Mouse (Mus musculus) kidney, embryonic 14.5 days (tissue): ENCODE results near the gene Col24a1. TPM values are rescaled to one million over a fixed set of nuclear protein-coding genes. Genes with fewer than 3 reads are reported as not detected.

Source experiments
- ATAC-seq: fragments of 200-750 bp; cut with Nextera tagmentation; 2 replicates; pipeline ENCODE4 v1.8.0; 2017; ENCODE audit warnings: moderate number of reproducible peaks, mild to moderate bottlenecking, moderate TSS enrichment, moderate library complexity; ENCODE audit not compliant: low FRiP score, low TSS enrichment
- H3K27ac ChIP-seq: fragments of 300-500 bp; sonication (generic); 2 replicates; pipeline ENCODE4 v1.5.1; 2014; ENCODE audit warnings: low read depth, mild to moderate bottlenecking, low read length, moderate library complexity, mixed read lengths
- H3K27me3 ChIP-seq: fragments of 300-500 bp; sonication (generic); 2 replicates; pipeline ENCODE4 v1.6.1; 2014; ENCODE audit warnings: mild to moderate bottlenecking, low read length; ENCODE audit not compliant: control insufficient read depth, insufficient read depth
- H3K36me3 ChIP-seq: fragments of 300-500 bp; sonication (generic); 2 replicates; pipeline ENCODE4 v1.6.1; 2014; ENCODE audit warnings: low read length, mixed read lengths; ENCODE audit not compliant: control insufficient read depth, insufficient read depth
- H3K4me1 ChIP-seq: fragments of 300-500 bp; sonication (generic); 2 replicates; pipeline ENCODE4 v1.6.1; 2014; ENCODE audit warnings: low read length, mixed read lengths; ENCODE audit not compliant: control insufficient read depth, insufficient read depth
- H3K4me2 ChIP-seq: fragments of 300-500 bp; sonication (generic); replicated peaks from 2 replicates; pipeline ENCODE4 v1.6.1; 2014; ENCODE audit warnings: low read depth, mild to moderate bottlenecking, low read length
- H3K4me3 ChIP-seq: fragments of 300-500 bp; sonication (generic); 2 replicates; pipeline ENCODE4 v1.5.1; 2014; ENCODE audit warnings: mild to moderate bottlenecking, low read length
- H3K9ac ChIP-seq: fragments of 300-500 bp; sonication (generic); 2 replicates; pipeline ENCODE4 v1.6.1; 2014; ENCODE audit warnings: low read depth, mild to moderate bottlenecking, low read length, moderate library complexity
- H3K9me3 ChIP-seq: fragments of 300-500 bp; sonication (generic); 2 replicates; pipeline ENCODE4 v1.6.1; 2016; ENCODE audit warnings: low read length; ENCODE audit not compliant: control insufficient read depth
- WGBS: fragments of 180-500 bp; shearing (Covaris S2); extraction: QIAGEN DNeasy Blood & Tissue Kit; methylation state at CpG from one replicate; pipeline ENCODE4 v1.1.7; 2014; 5-methylcytosine and 5-hydroxymethylcytosine counted together
- polyA plus RNA-seq: library from polyadenylated mRNA; unstranded; fragments of >200 nt; fragmentation: Nextera tagmentation; extraction: Ambion mirVana; gene quantifications from 2 replicates; pipeline ENCODE4 v1.2.1, GENCODE M21; 2014

Gene Col24a1
- polyA plus RNA-seq, 1 experiment from 2014 or later, result 2.1 TPM

DNA sequence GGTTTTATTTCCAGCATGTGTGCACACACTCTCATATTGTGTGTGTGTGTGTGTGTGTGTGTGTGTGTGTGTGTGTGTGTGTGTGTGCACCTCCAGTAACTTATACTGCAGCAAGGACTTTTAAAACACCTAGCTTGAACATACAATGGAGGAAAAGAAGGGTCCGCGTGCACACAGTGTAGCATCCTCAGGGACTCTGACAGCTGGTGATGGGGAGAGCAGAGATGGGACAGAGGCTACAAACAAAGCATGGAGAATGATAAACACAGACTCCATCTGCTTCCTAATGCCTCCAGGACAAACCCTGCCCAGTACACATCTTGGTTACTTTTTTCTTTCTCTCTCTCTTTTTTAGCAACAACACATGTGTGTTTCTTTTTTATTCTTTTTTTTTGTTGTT is 171.5 kb downstream of the Col24a1 start:
- no peak overlapping the region for H3K4me2 ChIP-seq
- H3K27ac ChIP-seq, result no peak overlapping the region

DNA sequence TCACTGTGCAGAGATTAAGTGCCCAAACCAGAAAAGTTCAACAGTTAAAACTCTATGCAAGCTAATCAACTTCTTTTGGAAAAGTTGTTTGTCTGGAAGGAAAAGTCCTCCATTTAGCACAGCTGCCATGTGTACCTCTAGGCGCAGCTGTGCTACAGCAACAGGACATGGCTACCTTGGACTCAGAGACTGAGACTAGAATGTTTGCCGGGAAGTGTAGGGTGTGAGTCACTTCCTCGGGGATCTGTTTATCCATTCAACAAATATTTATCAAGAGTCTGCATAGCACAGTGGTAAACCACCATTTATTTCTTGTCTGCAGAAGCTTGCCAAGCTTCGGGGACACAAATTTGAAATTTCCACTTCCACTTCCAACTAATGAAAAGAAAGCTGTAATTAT is 178.8 kb downstream of the Col24a1 start:
- ATAC-seq, result no peak
- no peak overlapping the region for H3K9ac ChIP-seq
- no peak overlapping the region for H3K4me3 ChIP-seq
- no peaks in the 10 kb centered on the region for H3K9me3 ChIP-seq
- H3K4me1 ChIP-seq, result no peaks in the 10 kb centered on the region
- WGBS, result 73% methylated on average over 4 of the region's 4 CpGs
- H3K36me3 ChIP-seq, result no peaks in the 10 kb centered on the region
- no peaks in the 10 kb centered on the region for H3K27me3 ChIP-seq
- no peak overlapping the region for H3K27ac ChIP-seq
- H3K4me2 ChIP-seq, result no peak overlapping the region

More for the DNA sequence above, 171.5 kb downstream of the Col24a1 start:
- no peak for ATAC-seq
- no peak overlapping the region for H3K9ac ChIP-seq
- H3K9me3 ChIP-seq, result no peaks in the 10 kb centered on the region
- no peak overlapping the region for H3K4me3 ChIP-seq
- no peaks in the 10 kb centered on the region for H3K4me1 ChIP-seq
- no peaks in the 10 kb centered on the region for H3K36me3 ChIP-seq
- H3K27me3 ChIP-seq, result no peaks in the 10 kb centered on the region
- WGBS, result 92% methylated on average over 2 of the region's 2 CpGs

DNA sequence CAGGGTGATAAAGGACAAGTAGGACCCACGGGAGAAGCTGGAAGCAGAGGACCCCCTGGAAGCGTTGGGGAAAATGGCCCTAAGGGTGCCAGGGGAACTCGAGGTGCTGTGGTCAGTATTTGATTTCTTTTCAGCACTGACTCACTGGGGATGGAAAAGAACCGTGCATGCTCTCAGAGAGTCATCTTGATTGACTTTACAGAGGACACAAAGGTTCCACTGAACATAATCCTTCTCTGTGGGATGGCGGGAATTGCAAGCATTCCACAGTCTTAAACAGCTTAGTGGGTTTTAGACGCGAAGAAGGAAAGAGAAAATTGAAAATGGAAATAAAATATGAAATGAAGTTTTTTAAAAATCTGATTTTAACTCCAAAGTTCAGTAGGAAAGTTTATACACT is 181.9 kb downstream of the Col24a1 start:
- no peaks in the 10 kb centered on the region for H3K27me3 ChIP-seq
- H3K36me3 ChIP-seq, result no peaks in the 10 kb centered on the region
- WGBS, result 73% methylated on average over 7 of the region's 7 CpGs
- H3K9me3 ChIP-seq, result no peaks in the 10 kb centered on the region
- no peak overlapping the region for H3K27ac ChIP-seq
- H3K4me2 ChIP-seq, result no peak overlapping the region
- no peak overlapping the region for H3K9ac ChIP-seq
- H3K4me1 ChIP-seq, result no peaks in the 10 kb centered on the region
- ATAC-seq, result no peak
- H3K4me3 ChIP-seq, result no peak overlapping the region

DNA sequence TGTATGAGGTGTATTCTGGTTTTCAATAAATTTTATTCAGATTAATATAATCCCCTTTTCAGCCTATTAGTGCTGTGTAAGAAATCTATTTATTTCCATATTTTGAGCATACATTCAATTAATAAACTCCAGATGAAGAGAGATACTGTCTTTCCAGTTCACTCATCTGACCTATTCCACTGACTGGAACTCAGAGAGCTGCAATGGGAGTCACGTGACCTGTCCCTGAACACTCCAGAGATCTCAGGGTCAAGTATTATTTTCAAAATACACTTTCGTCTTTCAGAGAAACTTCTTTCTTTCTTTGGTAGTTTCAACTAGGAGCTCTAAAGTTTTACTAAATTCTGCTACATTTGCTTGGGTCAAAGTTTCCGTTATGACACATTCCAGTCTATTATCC is 184.4 kb downstream of the Col24a1 start:
- no peak overlapping the region for H3K9ac ChIP-seq
- H3K9me3 ChIP-seq, result no peaks in the 10 kb centered on the region
- 81% methylated on average over 3 of the region's 3 CpGs for WGBS
- ATAC-seq, result no peak
- H3K4me3 ChIP-seq, result no peak overlapping the region
- no peaks in the 10 kb centered on the region for H3K36me3 ChIP-seq
- no peaks in the 10 kb centered on the region for H3K27me3 ChIP-seq
- H3K4me1 ChIP-seq, result no peaks in the 10 kb centered on the region
- no peak overlapping the region for H3K27ac ChIP-seq
- H3K4me2 ChIP-seq, result no peak overlapping the region

DNA sequence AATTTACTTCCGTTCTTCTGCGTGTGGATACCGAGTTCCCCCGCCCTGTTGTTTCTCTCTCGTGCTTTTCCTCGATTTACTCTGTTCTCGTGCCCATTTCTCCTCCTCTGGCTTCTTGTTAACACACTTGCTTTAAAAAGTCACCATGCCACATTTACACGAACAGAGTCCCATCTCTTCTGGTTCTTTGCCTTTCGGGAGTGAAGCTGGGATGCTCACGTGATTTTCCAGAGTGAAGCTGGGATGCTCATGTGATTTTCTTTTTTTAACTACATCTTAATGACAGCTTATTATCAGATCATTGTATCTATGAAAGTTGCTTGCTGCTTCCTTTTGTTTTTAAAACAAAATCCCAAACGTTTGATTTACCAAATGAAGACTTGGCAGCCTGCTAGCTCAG is 184.8 kb downstream of the Col24a1 start:
- Histone ChIP-seq H3K4me2 (no peak overlapping the region), H3K27me3 (no peaks in the 10 kb centered on the region), H3K4me3 (no peak overlapping the region), H3K9ac (no peak overlapping the region), H3K4me1 (no peaks in the 10 kb centered on the region), H3K9me3 (no peaks in the 10 kb centered on the region), H3K36me3 (no peaks in the 10 kb centered on the region), H3K27ac (no peak overlapping the region)
- no peak for ATAC-seq
- 78% methylated on average over 11 of the region's 11 CpGs for WGBS

DNA sequence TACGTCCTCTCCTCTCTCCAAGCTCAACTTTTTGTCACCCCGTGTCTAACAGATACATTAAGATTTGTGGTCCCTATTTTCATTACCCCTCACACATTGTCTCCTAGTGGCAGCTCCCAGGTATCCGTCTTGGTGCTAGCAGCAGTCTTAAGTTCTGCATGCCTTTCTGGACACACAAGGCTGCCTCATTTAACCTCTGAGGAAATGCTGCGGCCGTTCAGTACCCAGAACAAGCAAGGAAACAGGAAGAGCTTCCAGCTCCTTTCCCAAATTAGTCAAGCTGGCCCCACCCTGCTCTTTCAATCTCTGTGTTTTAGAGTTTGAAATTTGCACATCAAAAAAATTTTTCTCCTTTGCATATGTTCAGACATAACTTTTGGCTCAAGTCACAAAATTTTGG is 186.2 kb downstream of the Col24a1 start:
- WGBS, result 36% methylated on average over 5 of the region's 5 CpGs
- H3K4me3 ChIP-seq, result no peak overlapping the region
- no peak for ATAC-seq

DNA sequence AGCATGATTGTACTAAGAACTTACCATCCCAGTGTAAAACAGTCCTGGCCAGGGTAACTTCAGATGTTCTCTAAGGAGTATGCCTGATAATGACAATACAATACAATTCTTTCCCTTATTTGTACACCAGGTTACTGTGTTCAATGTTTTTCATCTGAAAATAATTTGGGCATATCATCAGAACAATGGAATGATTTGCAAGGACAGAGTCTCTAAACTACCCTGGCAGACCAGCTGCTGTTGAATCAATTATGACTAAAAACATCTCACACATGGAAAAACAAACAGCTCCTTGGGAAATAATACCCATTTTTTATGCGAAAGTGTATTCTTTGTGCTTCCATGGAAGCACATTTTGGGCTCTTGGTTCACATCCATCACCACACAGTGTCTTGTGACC is 198.0 kb downstream of the Col24a1 start:
- Histone ChIP-seq H3K27ac (no peak overlapping the region), H3K36me3 (no peaks in the 10 kb centered on the region), H3K4me1 (no peaks in the 10 kb centered on the region), H3K9ac (no peak overlapping the region), H3K4me2 (no peak overlapping the region), H3K9me3 (no peaks in the 10 kb centered on the region), H3K27me3 (no peaks in the 10 kb centered on the region), H3K4me3 (no peak overlapping the region)
- ATAC-seq, result no peak
- WGBS, result 79% methylated on average over 1 of the region's 1 CpGs

More for the DNA sequence above, 186.2 kb downstream of the Col24a1 start:
- H3K4me1 ChIP-seq, result no peaks in the 10 kb centered on the region
- no peaks in the 10 kb centered on the region for H3K9me3 ChIP-seq
- no peak overlapping the region for H3K27ac ChIP-seq
- no peaks in the 10 kb centered on the region for H3K27me3 ChIP-seq
- H3K9ac ChIP-seq, result no peak overlapping the region
- H3K4me2 ChIP-seq, result no peak overlapping the region
- H3K36me3 ChIP-seq, result no peaks in the 10 kb centered on the region

DNA sequence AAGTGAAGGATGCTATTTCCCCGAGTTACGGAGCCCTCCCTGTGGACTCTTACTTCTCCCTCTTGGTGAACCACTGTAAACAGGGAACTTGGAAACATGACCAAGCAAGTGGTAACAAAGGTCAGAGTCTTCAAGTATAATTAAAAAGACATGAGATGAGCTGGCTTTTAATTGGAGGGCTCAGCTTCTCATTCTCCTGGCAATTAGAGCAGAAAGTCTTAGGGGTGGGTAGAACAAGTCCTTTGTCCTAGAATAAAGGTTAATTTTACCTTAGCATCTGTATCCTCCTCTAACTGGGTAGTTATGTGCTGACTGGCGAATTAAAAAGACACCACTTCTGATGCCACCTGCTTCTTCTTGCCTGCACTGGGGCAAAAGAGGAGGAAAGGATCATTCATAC is 199.1 kb downstream of the Col24a1 start:
- ATAC-seq, result no peak
- WGBS, result 72% methylated on average over 3 of the region's 3 CpGs
- Histone ChIP-seq H3K4me1 (no peaks in the 10 kb centered on the region), H3K4me3 (no peak overlapping the region), H3K27me3 (no peaks in the 10 kb centered on the region), H3K4me2 (no peak overlapping the region), H3K36me3 (no peaks in the 10 kb centered on the region), H3K9me3 (no peaks in the 10 kb centered on the region), H3K27ac (no peak overlapping the region), H3K9ac (no peak overlapping the region)

DNA sequence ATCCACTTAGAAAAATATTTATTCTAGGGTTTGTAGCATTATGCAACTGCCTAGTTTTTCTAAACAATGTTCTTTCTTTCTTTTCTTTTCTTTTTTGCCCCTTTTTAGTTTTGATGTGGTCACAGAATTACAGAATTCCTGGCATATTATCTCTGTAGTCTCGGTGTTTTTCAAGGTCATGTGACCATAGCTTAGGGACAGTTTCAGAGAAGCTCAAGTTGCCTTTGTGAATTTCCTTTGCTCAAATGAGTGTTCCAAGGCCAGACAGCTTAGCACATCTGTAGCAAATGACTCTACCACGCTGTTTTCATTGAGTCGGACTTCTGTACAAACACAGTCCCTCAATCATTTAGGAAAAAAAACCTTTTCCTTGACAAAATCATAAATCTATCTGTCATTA is 205.9 kb downstream of the Col24a1 start:
- H3K36me3 ChIP-seq, result no peaks in the 10 kb centered on the region
- no peaks in the 10 kb centered on the region for H3K9me3 ChIP-seq
- H3K27ac ChIP-seq, result no peak overlapping the region
- no peak overlapping the region for H3K4me3 ChIP-seq
- H3K4me2 ChIP-seq, result no peak overlapping the region
- no peaks in the 10 kb centered on the region for H3K4me1 ChIP-seq
- H3K27me3 ChIP-seq, result no peaks in the 10 kb centered on the region
- no peak for ATAC-seq
- no peak overlapping the region for H3K9ac ChIP-seq
- 55% methylated on average over 3 of the region's 3 CpGs for WGBS

DNA sequence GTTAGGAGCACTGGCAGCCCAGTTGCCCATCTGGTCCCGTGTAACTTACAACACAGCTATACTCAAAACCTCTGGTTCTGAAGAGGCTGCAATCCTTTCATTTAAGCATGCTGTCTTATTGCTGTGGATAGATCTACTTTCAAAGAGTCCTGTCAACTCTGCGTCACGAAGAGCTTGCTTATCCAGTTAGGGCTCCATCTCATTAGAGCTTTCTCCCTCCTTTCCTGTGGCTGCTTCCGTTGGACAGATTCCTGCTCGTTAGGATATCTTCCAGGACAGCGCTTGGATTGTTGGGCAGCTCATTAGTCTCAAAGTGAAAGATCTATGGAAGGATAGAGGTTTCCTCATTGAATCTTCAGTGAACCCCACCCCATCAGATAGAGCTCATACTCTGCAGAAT is 206.6 kb downstream of the Col24a1 start:
- 93% methylated on average over 6 of the region's 6 CpGs for whole genome bisulfite sequencing
- no peak overlapping the region for H3K4me2 ChIP-seq
- H3K27ac ChIP-seq, result no peak overlapping the region
- no peak overlapping the region for H3K9ac ChIP-seq
- H3K4me1 ChIP-seq, result no peaks in the 10 kb centered on the region
- H3K4me3 ChIP-seq, result no peak overlapping the region
- no peaks in the 10 kb centered on the region for H3K27me3 ChIP-seq
- H3K9me3 ChIP-seq, result no peaks in the 10 kb centered on the region
- ATAC-seq, result no peak
- H3K36me3 ChIP-seq, result no peaks in the 10 kb centered on the region
